Mouse (Mus musculus): ENCODE results near the gene Celf1.
A peak's percentile ranks its signal among the peaks of the same experiment; 100 is the strongest.
"Not testable (repeated sequence)": the region's sequence is repeated elsewhere in the genome, so short reads cannot be mapped to it uniquely, and the experiment has no call there.

The Celf1 gene

DNA sequence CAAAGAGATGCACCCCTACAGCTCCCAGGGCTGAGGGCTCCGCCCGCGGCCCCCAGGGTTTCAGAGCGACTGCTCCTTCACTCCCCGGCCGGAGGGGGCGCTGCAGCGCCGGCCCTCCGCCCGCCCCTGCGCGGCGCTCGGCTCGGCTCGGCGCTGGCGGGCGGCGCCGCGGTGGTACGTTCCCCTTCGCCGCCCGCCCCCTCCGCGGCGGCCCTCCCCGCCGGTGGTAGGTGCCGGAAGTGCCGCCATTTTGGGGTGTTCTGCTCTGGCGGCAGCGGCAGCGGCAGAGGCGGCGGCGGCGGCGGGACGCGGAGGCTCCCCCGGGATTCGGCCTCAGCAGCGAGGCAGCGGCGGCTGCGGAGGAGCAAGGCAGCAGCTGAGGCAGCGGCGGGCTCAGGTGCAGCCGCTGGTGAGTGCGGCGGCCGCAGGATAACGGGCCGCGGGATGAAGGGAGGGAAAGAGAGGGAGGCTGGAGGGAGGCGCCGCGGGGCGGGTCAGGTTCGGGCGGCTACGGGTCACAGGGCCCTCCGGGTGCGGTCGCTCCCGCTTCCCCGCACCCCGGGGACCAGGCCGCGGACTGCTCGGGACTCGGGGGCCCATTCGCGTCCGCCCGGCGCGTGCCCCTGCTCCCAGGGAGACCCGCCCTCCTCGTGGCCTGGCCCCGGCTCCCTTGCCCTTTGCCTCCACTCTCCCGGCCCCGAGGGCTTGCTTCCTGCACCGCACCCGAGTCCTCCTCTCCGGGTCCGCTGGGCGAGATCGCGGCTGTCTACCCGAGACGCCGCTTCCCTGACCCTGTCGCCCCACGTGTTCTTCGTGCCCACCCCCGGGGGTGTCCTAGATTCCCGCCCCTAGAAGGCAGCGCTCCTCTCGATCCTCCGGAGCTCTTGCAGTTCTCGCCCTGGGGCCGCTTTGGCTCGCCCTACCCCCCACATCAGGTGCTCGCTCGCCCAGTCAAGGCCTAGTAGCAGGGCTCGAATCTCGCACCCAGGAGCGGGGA is at the start of gene Celf1:
Gene Celf1 (plus strand): TSS at position 150 of the 997 bp plus-strand sequence.
- H3K27me3 ChIP-seq (ENCODE audit: control insufficient read depth, insufficient read depth, low read length, poor library complexity, severe bottlenecking) = no peaks in the 10 kb centered on the region
- H3K36me3 ChIP-seq (ENCODE audit: control insufficient read depth, insufficient read depth, low read length, poor library complexity, severe bottlenecking) = no peaks in the 10 kb centered on the region
- peak; percentile 90 for DNase-seq (ENCODE audit: low read depth, low spot score)

DNA sequence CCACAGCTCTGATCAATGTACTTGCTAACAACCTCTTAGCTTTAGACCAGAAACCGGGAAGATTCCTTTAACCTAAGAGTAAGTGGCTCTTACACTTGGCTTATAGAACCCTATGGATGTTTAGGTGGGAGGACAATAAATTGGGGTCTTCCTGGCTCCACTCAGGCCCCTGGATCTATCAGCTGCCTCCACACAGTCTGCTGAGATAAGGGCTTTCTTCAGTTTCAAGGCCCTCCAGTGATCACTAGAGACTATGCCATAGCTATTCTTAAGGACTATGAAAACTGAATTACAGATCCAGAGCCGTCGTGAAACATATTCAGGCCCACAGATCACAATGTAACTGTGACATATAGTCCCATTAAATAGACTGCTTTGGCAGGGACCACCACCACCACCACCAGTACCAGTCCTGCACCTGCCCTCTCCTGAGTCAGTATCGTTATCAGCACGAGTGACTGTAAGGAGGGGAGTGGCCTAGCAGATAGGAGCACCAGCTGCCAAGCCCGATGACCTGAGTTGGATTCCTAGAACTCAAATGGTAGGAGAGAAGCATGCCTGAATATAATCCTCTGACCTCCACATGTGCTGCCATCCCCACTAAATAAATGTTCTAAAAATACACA is 46.4 kb upstream of the Celf1 start:
- DNase-seq (ENCODE audit: low read depth, low spot score) = no peak
- peaks cover 9% of the 10 kb centered on the region; the same call in 1 of the 2 replicates for H3K36me3 ChIP-seq (ENCODE audit: control insufficient read depth, insufficient read depth, low read length, poor library complexity, severe bottlenecking)
- H3K27me3 ChIP-seq (ENCODE audit: control insufficient read depth, insufficient read depth, low read length, poor library complexity, severe bottlenecking) = no peaks in the 10 kb centered on the region

DNA sequence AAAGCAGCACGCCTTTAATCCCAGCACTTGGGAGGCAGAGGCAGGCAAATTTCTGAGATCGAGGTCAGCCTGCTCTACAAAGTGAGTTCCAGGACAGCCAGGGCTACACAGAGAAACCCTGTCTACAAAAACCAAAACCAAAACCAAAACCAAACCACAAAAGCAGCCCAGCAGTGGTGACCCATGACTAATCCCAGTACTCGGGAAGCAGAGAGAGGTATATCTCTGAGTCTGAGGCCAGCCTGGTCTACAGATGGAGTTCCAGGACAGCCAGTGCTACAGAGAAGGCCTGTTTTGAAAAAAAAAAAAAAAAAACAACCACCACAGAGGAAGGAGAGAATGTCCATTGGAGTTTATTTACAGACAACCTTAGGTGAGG is 45.9 kb upstream of the Celf1 start:
- H3K36me3 ChIP-seq (ENCODE audit: control insufficient read depth, insufficient read depth, low read length, poor library complexity, severe bottlenecking); H3K27me3 ChIP-seq (ENCODE audit: control insufficient read depth, insufficient read depth, low read length, poor library complexity, severe bottlenecking); DNase-seq (ENCODE audit: low read depth, low spot score): not testable (repeated sequence)

DNA sequence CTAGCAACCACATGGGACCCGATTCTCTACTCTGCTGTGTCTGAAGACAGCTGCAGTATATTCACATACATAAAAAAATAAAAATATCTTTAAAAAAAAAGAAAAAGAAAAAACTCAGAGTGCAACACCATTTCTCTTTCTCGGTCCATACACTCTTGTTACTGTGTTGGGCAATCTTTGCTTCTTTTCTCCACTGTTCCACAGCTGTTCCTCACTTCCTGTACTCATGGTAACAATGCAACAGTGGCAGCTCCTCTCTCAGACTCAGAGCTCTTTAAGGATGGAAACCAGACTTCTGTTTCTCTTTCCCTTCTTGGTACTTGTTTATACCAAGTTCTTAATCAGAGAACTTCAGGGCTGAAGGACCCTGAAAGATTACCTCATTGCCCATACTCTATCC is 36.8 kb upstream of the Celf1 start:
- DNase-seq (ENCODE audit: low read depth, low spot score) = no peak
- no peaks in the 10 kb centered on the region for H3K27me3 ChIP-seq (ENCODE audit: control insufficient read depth, insufficient read depth, low read length, poor library complexity, severe bottlenecking)

DNA sequence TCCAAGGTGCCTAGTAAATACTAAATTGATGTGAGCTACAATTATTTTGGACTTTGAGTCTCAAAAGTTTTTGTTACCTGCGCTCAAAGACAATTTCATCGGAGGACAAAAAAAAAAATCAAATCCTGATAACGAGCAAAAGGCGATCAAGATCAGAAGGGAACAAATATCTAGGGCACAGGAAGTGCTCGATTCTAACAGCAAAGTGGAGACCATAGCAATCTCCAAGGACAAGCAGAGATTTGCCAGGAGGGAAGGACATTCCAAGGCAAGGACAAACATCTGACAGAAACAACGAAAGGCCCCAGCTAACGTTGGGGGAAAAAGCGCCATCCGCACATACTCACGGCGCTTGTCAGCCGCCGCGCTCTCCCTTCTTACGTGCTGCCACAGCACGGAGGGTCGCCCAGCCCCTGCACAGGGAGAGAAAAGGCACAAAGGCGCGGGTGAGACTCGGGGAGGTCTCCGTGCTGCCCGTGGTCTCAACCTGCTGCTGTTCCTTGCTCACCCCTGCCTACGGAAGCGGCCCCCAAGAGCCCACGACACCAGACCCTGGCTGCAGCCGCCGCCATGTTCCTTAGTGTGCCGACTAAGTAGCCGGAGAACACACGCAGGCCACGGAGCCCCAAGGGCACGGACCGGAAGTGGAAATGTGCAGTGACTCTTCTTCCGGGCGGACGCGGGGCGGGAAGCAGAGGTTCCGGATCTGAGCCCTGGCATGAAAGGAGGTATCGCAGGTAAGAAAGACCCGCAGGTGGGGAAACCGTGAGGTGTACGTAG is 35.9 kb upstream of the Celf1 start, which contains the start of the genes Kbtbd4 and Ndufs3:
Gene Kbtbd4 (plus strand): TSS at position 665 of the 780 bp plus-strand sequence.
Gene Ndufs3 (minus strand): TSS at position 752 of the 780 bp plus-strand sequence.
- DNase-seq (ENCODE audit: low read depth, low spot score) = peak; percentile 91

More for the DNA sequence above, 36.8 kb upstream of the Celf1 start:
- peaks cover 5% of the 10 kb centered on the region; the same call in 1 of the 2 replicates for H3K36me3 ChIP-seq (ENCODE audit: control insufficient read depth, insufficient read depth, low read length, poor library complexity, severe bottlenecking)

DNA sequence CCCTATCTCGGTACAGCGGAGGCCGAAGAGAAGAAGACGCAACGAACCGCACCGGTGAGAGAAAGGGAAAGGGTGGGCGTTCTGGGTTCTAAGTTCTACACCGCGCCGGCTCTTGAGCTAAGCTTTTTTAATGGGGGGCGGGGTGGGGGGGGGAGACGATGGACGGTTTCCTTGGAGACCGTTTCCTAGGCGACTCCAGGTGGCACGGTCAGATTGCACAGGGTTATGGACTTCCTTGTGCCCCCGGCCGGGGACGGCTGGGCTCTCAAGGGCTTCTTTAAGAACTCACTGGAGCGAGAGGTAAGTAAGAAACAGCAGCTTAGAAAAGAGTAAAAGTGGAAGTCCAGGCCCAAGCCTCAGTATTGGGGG is 35.3 kb upstream of the Celf1 start:
- Histone ChIP-seq H3K36me3 (ENCODE audit: control insufficient read depth, insufficient read depth, low read length, poor library complexity, severe bottlenecking) (peaks cover 5% of the 10 kb centered on the region; the same call in 1 of the 2 replicates), H3K27me3 (ENCODE audit: control insufficient read depth, insufficient read depth, low read length, poor library complexity, severe bottlenecking) (no peaks in the 10 kb centered on the region)
- no peak for DNase-seq (ENCODE audit: low read depth, low spot score)

More for the DNA sequence above, 35.9 kb upstream of the Celf1 start, which contains the start of the genes Kbtbd4 and Ndufs3:
- peaks cover 5% of the 10 kb centered on the region; the same call in 1 of the 2 replicates for H3K36me3 ChIP-seq (ENCODE audit: control insufficient read depth, insufficient read depth, low read length, poor library complexity, severe bottlenecking)
- H3K27me3 ChIP-seq (ENCODE audit: control insufficient read depth, insufficient read depth, low read length, poor library complexity, severe bottlenecking) = no peaks in the 10 kb centered on the region

DNA sequence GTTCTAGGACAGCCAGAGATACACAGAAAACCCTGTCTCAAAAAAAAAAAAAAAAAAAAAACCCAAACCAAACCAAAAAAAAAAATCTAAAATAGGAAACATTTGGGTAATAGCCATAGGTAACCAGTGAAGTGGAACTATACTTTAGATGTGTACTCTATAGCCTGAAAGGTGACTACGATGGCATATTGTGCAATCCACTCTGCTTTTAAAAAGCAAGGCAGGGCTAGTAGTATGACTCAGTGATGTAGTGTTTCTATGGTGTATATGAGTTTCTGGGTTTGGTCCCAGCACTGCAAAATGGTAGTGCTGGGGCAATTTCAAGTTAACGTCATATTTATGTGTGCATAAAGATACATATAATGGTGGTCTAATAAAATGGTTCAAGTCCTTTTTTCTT is 33.5 kb upstream of the Celf1 start:
- no peak for DNase-seq (ENCODE audit: low read depth, low spot score)
- Histone ChIP-seq H3K27me3 (ENCODE audit: control insufficient read depth, insufficient read depth, low read length, poor library complexity, severe bottlenecking) (no peaks in the 10 kb centered on the region; the same call in 1 of the 2 replicates), H3K36me3 (ENCODE audit: control insufficient read depth, insufficient read depth, low read length, poor library complexity, severe bottlenecking) (peaks cover 4% of the 10 kb centered on the region; the same call in 1 of the 2 replicates)

DNA sequence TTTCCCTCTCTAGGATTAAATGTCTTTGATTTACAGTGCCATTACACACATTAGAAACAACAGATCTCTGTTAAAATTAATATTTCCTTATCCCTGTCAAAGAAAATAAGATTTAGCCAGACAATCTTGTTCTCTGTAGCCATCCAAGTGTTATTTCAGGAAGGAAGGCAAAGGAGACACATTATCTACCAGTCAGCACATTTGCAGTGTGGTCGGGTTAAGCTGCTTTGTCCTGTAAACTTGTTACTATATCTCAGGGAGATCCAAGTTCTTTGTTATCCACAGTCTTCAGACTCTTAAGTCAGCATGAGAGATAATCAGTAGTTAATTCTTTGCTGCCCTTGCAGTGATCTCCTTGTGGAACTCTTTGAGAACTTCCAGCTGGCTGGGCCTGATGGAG is 29.3 kb upstream of the Celf1 start:
- no peak for DNase-seq (ENCODE audit: low read depth, low spot score)
- H3K27me3 ChIP-seq (ENCODE audit: control insufficient read depth, insufficient read depth, low read length, poor library complexity, severe bottlenecking) = no peaks in the 10 kb centered on the region; the same call in 1 of the 2 replicates
- H3K36me3 ChIP-seq (ENCODE audit: control insufficient read depth, insufficient read depth, low read length, poor library complexity, severe bottlenecking) = peaks cover 6% of the 10 kb centered on the region; the same call in 1 of the 2 replicates

DNA sequence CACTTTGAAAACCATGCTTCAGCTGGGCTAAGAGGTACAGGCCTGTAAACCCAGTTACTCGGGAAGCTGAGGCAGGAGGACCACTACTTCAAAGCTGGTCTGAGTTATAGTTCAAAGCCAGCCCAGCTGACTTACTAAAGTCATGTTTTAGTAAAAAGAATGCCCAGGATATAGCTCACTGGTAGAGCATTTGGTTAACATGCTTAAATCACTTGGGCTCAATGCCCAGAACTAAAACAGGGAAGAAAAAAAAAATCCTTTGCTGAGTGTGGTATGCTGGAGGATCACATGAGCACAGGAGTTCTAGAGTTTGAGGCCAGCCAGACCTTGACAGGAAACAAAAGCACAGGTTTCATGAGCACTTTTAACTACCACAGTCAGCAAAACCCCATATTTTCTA is 28.5 kb upstream of the Celf1 start:
- Histone ChIP-seq H3K36me3 (ENCODE audit: control insufficient read depth, insufficient read depth, low read length, poor library complexity, severe bottlenecking) (peaks cover 6% of the 10 kb centered on the region; the same call in 1 of the 2 replicates), H3K27me3 (ENCODE audit: control insufficient read depth, insufficient read depth, low read length, poor library complexity, severe bottlenecking) (no peaks in the 10 kb centered on the region; the same call in 1 of the 2 replicates)
- DNase-seq (ENCODE audit: low read depth, low spot score) = no peak

DNA sequence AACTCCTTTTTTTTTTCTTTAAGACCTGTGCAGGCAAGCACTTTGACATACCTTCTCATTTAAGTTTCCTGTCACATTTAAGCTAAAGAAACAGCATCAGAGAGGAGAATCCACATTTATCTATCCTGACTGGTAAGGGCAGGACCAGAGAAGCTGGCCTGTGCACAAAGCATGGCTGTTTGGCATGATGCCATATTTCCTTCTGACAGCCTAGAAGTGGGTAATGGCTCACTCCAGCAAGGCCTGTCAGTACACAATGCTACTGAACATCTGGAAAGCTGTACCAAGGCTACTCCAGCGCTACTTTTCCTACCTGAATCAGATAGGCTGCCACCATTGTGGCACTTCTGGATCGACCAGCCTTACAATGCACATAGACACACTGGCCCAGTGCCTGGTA is 26.5 kb upstream of the Celf1 start:
- no peak for DNase-seq (ENCODE audit: low read depth, low spot score)
- H3K36me3 ChIP-seq (ENCODE audit: control insufficient read depth, insufficient read depth, low read length, poor library complexity, severe bottlenecking) = peaks cover 6% of the 10 kb centered on the region; the same call in 1 of the 2 replicates

DNA sequence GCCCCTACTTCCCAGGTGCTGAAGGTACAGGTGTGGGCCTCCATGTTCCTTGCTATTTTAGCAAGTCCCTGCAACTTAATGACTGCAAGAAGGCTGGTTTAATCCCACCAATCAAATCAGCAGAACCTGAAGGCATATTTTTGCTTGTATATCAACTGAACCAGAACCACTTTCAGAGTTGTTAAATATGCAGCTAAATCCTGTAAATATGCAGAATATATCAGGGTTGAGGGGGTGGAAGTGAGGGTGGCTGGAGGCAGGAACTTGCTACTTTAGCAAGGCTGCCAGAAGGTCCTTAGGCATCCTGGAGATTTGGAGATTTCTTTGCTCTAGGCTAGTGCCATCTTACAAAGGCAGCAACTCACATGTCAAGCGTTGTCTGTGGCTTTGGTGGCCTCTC is 24.7 kb upstream of the Celf1 start:
- Histone ChIP-seq H3K36me3 (ENCODE audit: control insufficient read depth, insufficient read depth, low read length, poor library complexity, severe bottlenecking) (peaks cover 6% of the 10 kb centered on the region; the same call in 1 of the 2 replicates), H3K27me3 (ENCODE audit: control insufficient read depth, insufficient read depth, low read length, poor library complexity, severe bottlenecking) (no peaks in the 10 kb centered on the region; the same call in 1 of the 2 replicates)
- no peak for DNase-seq (ENCODE audit: low read depth, low spot score)

More for the DNA sequence above, 26.5 kb upstream of the Celf1 start:
- no peaks in the 10 kb centered on the region; the same call in 1 of the 2 replicates for H3K27me3 ChIP-seq (ENCODE audit: control insufficient read depth, insufficient read depth, low read length, poor library complexity, severe bottlenecking)

DNA sequence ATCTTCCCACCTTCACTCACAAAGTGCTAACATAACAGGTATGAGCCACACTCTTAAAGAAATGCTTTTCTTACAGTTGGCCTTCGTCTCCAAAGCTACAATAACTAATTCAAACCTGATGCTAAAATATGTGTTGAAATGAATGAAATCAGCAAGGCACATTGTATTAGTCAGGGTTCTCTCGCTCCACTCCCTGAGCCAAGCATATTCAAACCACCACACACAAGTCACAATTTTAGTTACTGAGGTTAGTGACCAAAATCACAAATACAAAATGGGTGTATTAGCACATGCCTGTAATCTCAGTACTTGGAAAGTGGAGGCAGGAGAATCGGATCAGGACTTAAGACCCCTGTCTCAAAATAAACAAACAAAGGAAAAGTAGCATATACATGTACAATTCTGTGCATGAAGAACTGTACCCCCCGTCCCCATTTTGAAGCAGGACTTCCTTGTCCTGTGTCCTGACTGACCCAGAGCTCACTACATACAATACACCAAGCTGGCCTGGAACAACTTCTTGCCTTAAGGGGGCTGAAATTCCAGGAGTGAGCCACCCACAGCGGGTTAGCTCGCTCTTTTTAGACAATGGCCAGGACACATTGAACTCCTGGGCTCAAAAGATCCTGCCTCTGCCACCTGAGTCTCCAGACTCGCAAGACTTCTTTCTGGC is 23.5 kb upstream of the Celf1 start:
- no peaks in the 10 kb centered on the region; the same call in 1 of the 2 replicates for H3K27me3 ChIP-seq (ENCODE audit: control insufficient read depth, insufficient read depth, low read length, poor library complexity, severe bottlenecking)
- H3K36me3 ChIP-seq (ENCODE audit: control insufficient read depth, insufficient read depth, low read length, poor library complexity, severe bottlenecking) = peaks cover 5% of the 10 kb centered on the region; the same call in 1 of the 2 replicates
- no peak for DNase-seq (ENCODE audit: low read depth, low spot score)

DNA sequence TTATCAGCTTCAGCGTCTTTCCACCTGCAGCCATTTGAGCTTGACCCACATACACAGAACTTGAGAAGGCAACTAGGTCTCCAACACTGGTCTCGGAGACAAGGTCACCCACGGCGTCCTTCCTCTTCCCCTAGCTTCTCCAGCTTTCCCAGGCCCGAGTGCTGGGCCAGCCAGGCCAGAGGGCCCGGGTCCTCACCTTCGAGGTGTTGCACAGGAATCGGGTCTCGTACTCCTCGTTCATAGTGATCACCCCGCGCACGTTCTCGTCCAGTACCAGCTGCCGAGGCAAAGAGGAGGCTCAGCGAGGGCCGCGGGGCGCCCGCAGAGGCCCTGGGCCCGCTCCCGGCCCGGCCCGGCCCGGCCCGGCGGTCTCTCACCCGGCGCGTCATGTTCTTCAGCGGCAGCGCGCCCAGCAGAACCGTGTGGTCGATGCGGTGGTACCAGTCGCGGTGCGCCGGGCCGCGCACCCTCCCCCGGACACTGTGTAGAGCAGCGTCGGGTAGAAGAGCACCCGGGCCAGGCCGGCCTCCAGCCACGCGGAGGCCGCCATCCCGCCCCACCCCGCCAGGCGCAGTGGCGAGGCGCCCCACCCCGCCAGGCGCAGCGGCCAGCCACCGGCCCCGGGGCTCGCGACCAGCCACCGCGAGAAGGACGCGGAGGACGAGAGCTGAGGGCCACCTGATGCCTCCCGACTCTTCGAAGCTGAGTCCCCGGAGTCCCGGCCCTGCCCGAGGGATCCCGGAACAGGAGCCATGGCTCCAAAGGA is 22.8 kb upstream of the Celf1 start:
- H3K36me3 ChIP-seq (ENCODE audit: control insufficient read depth, insufficient read depth, low read length, poor library complexity, severe bottlenecking) = peaks cover 4% of the 10 kb centered on the region; the same call in 1 of the 2 replicates
- peak; percentile 62 for DNase-seq (ENCODE audit: low read depth, low spot score)
- no peaks in the 10 kb centered on the region for H3K27me3 ChIP-seq (ENCODE audit: control insufficient read depth, insufficient read depth, low read length, poor library complexity, severe bottlenecking)

All from splenic B cell, adult 2 months (primary cell).